Mouse (Mus musculus) urinary bladder, postnatal 4 days (tissue): Measurements from ENCODE around the gene Smarcb1.
"Not testable (repeated sequence)": the region's sequence is repeated elsewhere in the genome, so short reads cannot be mapped to it uniquely, and the experiment has no call there.

ENCODE experiments used
- DNase-seq, 2 experiments: peaks; one replicate each; pipeline ENCODE4 v3.0.0; 2021 to 2022; ENCODE audit warnings: low spot score in 2 of 2

The Smarcb1 gene

DNA sequence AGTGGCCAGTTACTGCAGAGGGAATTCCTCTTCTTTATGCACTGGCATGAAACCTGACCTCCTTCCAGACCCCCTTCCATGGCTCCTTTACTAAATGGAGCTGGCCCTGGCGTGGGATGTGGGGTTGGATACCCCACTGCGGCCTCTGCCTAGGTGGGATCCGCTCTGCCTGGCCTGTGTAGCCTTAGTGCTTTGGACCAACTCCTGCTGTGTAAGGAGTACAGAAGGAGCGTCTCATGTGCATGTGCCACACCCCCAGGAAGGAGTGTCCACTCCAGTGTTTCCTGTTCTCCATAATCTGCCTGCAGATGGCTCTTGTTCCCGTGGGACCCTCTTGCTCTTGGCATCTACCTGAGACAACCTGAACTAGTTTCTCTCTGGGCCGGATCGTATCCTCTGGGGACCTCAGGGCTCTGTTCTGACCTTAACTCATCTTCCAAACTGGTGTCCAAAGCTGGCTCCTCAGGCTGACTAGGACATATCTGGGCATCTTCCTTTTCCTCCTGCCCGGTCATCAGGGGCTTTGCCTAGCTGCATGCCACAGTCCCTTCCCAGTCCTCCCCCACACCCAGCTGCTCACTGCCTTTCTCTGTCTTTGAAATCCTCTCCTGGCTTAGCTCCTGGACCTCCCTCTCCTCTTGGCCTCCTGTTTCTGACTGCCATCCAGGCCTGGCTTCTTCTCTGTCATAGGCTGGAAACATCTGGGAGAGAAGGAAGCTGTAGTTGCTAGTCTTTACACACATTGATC, 31.8 kb downstream of the Smarcb1 start:
- no peak for DNase-seq

DNA sequence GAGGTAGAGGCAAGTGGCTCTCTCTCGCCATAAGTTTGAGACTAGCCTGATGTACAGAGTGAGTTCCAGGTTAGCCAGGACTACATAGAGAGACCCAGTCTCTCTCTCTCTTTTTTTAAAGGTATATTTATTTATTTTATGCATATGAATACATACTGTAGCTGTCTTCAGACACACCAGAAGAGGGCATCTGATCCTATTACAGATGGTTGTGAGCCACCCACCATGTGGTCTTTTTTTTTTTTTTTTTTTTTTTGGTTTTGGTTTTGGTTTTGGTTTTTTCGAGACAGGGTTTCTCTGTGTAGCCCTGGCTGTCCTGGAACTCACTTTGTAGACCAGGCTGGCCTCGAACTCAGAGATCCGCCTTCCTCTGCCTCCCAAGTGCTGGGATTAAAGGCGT, 33.9 kb downstream of the Smarcb1 start:
- not testable (repeated sequence) for DNase-seq

DNA sequence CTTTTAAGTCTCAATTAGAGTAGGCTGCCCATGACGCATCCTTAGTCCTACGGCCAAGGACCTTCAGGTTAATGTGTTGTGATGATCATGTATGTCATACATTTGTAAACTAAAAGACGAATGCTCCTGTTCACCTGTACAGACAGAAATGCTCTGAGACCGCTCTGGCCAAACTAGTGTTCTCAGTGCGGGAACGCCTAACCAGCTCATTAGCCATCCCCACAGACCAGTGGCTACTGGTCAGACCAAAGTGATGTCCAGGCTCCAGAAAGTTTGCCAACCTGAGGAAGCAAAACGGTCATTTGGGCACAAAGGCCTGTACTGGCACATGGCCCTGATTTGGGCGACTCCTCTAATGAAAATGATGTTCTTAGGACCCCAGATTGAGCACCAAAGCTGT, 36.7 kb downstream of the Smarcb1 start:
- no peak for DNase-seq

DNA sequence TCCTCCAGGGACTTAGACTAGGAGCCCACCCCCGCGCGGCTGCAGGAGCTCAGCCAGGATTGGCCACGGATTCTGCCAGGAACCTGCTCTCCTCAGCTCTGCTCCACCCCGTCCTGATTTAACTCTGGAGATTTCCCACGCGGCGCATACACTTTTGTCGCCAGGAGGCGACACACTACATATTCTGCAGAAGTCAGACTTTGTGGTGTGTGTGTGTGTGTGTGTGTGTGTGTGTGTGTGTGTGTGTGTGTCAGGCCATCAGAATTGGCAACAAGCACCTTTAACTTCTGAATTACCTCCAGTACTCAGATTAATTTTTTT, 38.2 kb downstream of the Smarcb1 start:
- peak; percentile 77 to 80 for DNase-seq

DNA sequence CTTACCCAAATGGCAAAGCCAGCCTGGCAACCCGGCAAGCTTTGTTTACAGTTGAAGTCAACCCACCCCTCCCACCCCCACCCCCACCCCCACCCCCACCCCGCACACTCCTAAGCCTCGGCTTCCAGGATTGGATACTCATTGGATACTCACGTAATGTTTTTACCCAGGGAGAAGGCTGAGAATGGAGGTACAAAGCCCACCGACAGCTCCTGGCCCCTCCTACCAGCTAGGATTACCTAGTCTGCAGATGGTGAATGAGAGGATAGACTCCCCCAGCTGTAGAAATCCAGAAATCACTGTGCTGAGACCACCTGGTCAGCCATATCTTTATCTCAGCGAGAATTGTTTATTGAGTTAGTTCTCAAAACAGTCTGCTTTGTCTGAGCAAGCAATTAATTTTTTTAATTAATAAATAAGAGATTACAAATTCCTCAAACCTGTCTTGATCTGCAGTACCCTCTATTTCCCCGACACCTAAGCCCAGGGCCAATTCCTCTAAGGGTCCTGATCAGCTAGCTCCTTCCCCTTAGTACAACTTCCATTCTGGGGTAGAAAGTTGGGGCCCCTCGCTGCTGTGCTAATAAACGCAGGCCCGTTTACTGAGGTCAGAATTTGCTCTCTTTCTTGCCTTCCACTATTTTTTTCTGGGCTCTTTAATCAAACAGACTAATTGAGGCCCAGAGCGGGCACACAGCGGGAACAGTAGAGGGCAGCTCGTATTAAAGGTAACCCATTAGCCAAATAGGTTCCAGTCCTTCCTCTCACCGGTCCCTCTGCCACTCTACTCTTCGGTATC, 38.8 kb downstream of the Smarcb1 start:
- no peak for DNase-seq

DNA sequence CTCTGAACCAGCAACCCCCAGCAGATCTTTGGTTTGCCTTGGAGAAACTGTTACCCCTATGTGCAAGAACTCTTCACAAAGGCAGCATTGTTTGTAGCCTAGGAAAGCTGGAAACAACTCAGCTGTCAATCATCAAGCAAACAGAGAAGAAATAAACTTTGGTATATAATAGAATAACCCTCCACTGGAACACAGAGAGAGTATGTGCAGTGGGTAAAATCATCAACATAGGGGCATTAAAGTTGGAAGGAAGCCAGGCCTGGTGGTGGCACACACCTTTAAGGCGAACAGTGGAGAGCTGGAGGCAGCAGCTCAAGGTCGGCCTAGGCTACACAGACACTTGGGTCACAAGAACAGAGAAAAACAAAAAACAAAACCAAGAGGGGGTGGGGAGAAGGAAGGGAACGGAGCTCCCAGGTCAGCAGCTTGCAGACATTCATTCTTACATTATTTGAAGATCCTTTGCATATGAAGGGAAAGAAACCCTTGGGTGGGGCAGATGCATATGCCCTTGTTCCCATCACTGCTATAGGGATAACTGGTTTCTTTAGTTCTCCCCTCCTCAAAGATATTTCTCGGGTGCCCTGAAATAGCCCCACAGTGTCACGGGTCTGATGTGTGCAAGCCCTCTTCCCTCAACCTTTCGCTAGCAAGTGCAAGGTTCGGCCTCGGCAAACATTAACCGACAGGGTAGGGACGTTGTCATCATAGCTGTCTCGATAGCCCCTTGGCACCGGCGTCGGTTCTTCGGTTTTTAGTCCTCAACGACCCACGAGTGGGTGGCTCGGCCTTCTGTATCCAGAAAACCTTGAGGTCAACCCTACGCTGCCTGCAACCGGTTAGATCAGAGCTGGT, 39.6 kb downstream of the Smarcb1 start:
- no peak for DNase-seq

DNA sequence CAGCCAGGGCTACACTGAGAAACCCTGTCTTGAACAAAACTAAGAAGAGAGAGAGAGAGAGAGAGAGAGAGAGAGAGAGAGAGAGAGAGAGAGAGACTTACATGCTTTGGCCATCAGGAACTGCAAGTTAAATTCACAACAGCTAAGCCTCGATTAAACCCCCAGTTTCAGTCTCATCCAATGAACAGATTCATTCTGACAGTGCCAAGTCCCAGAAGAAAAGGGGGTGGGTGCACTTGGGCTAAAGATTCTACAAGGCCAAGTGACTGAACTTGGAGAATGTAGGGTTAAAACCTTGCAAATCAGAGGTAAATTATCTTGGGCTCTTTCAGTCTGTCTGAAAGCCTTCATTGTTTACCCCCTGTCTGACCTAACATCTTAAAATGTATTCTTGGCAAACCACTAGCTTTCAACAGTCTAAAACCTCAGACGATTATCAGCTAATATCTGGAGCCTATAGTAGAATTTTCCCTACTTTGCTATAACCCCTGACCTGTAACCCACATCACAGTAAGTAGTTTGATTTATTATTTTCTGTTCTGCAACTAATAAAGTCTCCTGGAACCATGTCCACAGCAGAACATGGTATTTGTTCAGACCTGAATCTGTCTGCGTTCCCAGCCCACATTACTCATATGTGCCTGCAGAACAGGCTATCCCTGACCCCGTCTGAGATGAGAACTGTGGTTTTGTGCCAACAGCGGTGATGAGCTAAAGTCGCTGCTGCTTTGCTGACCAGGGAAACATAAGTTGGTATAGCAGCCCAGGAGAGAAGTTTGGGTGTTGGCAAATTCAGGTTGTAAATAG, 40.4 kb downstream of the Smarcb1 start:
- DNase-seq: no peak

DNA sequence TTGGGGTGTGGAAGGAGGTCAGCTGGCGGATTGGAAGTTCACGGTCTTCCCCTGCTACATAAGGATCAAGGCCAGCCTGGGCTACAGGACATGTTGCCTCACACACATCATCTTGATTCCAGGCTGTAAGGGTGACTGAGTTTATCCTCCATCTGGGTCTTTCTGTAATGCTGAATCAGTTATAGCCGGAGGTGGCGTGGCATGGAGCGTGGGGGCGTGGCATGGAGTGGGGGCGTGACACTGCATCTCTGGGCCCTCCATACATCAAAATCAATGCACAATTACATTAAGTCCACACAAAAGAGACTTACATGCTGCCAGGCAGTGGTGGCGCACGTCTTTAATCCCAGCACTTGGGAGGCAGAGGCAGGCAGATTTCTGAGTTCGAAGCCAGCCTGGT, 41.1 kb downstream of the Smarcb1 start:
- DNase-seq: no peak

DNA sequence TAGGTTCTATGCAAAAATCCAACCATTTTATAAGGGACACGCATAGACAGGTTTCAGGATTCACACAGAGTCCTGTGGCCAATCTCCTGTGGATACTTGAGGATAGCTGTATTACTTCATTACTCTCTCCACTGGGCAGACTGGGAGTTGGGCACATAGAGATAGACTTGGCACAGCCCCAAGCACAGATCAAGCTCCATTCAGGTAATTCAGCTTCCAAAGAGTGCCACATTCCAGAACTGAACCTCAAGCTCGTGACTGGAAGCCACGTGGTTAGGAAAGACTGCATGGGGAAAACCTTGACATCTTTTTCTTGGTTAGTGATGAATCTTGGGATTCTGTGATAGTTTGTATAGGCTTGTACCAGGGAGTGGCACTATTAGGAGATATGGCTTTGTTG, 42.6 kb downstream of the Smarcb1 start:
- DNase-seq: no peak

DNA sequence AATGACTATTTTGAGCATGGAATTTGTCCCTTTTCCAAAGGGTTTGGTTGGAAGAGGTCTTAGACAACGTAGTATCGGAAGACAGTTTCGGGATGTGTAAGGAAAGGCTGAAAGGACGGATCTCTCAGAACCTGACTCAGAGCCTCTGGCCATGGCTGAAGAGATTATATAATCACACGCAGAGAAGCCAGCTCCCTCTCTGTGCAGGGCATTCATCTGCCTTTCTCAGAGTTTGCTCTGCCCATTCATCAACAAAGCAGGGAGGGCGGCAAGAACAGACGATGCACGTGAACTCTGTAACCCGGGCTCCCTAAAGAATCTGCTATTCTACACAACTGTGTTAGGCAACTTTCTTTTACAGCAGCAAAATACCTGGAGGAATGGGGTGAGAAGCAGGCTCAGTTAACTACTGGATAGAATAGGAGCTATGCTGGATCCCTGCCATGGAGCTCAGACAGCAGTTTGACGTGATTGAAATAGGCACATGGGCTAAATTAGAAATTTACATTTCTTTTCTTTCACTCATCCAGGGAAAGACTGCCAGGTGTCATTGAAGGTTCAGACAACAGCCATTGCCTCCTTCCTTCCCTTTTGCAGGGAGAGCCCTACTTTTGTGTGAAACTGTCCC, 47.8 kb downstream of the Smarcb1 start:
- no peak for DNase-seq

DNA sequence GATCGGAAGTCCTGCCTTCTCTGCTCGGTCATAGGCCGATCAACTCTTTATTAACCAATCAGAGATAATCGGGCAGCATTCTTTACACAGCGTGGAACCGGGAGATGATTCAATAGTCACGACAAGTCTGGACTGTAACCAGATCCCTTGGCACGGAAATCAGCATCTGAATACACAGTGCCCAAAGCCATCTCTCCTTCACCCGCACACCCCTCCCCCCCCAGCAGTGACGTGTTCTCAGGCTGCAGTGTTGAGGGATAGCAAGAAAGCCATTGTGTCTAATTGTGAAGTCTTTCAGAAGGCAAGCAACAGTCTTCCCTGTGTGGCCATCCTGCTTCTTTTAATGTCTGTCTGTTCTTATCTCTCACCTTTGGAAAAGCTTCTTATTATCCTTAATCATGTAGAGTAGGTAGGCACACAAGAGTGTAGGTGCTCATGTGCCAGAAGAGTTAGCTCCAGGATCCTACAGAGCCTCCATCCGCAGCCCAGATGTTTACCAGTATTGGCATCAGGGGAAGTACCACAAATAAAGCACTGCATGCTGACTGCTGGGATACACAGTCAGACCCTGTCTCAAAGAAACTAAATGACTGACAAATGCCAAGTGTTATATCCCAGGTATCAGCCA, 48.4 kb downstream of the Smarcb1 start:
- peak in 1 of 2 experiments; percentile 63 for DNase-seq

DNA sequence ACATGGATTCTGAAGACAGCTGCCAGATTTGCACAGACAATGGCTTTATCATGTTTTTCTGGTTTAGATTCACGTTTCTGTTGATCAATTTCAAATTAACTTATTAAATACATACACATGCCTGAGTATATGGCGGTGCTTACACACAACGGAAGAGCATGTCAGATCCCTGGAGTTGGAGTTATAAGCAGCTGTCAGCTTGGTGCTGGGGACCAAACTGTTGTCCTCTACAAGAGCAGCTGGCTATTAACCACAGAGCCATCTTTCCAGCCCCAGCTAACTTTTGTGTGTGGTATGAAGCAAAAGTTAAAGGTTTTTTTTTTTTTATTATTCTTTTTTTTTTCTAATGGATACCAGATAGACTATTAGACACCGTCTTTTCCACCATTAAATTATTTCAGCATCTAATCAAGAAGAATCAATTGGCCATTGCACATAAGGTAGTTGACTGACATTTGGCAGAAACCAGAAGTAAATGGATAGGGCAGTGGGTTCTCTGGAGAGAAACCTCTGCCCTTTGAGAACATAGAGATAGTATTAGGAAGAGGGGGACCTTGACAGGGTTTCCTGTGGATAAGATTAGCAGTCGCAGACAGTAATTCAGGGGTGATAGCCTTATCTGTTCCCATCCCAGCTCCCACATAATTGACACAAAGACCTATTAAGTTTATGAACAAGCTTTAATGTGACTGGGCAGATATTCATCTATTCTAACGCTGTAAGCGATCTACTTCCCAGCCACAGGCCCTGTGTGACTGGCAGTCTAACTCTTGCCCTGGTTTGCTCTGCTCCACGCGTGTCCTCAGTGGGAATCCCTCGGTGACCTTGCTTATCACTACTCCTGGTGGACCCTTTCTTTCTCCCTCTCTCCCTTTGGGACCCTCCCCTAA, 49.1 kb downstream of the Smarcb1 start:
- DNase-seq: no peak

DNA sequence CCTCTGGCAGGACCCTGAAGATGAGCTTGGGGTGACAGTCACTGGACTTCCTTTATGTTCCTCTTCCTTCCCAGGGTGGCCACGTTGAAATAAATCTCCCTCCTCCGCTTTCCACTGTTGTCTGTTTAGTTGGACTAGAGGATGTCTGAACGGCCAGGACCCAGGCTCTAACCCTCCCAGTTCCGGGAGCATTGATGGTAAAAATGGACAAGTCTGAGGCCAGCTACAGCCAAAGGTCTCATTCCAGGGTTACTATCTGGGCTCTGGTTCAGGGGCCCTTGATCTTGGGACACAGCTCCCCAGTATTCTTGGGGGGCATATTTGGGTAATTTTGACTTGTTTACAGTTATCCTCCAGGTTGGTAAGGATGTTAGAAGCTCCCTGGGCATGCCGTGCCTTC, 59.8 kb downstream of the Smarcb1 start:
- DNase-seq: no peak

DNA sequence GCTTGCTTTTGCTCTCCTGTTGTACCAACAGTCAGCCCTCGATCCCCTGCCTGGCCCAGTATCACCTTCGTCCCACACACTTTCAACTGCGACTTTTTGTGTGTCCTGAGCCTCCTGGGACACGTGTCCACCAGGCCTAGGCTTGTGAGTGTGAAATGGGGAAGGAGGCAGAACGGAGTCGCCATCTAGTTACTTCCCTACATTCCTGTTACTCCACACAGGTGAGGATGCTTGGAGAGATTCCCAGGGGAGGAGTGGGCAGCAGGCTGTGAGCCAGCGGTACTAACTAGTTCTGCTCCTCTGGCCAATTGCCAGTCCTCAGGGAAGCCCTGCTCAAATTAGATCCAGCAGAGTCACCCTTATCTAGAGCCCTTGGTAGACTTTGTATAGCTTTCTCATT, 60.7 kb downstream of the Smarcb1 start:
- DNase-seq: no peak

DNA sequence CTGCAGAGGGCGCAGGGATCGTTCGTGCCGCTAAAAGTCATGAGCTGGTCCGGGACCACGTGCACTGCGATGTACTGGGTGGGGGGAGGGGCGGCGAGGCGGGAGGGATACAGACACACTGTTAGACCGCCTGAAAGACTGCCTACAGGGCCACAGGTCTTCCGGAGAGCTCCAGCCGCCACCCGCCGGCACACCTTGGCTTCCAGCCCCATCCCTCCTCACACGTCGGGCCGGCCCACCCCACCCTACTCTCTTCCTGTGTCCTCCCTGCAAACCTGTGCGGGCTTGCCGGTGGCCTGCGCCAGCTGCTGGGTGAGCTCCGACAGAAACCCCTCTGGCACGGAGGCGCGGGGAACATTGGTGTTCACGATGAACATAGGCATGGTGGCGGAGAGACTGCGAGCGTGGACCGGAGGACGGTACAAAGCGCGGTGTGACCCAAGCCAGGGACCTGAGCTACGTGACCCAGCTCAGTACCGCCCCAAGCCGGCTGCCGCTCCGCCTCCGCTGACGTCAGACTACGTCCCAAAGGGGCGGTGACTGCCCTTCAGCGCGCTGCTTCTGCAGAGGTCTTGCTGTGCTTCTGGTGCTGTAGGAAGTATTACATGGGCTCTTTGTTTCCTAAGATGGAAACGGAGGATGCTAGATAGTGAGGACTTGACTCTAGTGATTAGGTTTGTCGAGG, 61.5 kb downstream of the Smarcb1 start, which contains the start of gene Mif:
Gene Mif (minus strand): TSS at position 455 of the 685 bp plus-strand sequence.
- peak; percentile 75 to 87 for DNase-seq

DNA sequence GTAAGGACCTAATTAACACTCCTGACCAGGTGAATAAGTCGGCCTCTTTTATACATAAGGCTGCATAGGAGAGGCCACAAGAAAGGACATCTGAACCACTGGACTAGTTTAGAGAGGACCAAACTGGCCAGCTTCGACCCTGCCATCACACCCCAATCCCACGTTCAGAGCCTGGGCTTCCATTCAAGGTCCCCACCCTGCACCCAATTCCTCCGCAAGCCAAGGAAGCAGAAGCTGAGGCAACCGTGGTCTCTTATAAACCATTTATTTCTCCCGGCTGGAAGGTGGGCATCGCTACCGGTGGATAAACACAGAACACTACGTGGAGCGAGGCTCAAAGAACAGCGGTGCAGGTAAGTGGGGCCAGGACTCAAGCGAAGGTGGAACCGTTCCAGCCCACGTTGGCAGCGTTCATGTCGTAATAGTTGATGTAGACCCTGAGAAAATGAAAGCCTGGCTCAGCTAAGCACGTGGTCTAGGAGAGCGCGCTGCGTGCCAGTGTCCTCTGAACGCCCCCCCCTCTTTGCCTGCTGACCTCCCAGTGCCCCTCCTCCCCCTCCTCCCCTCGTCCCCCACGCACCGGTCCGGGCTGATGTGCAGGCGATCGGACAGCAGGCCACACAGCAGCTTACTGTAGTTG, 62.2 kb downstream of the Smarcb1 start:
- DNase-seq: no peak

DNA sequence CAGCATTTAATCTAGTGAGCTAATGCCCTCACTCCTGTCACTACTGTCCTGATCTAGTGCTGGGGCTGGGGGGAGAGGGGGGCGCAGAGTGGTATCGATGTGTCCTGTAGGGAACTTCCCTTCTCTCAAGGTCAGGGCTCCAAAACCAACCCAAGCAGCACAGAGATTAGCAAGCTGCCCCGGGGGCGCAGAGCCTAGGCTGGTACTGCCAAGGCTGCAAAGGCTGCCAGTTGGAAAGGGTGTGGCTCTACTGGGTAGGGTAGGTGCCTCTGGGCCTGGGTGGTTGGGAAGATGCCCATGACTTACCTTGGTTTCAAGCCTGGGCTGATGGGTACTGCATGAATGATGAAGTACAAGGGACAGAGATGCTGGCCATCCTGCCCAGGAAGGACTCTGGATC, 63.8 kb downstream of the Smarcb1 start:
- DNase-seq: no peak

DNA sequence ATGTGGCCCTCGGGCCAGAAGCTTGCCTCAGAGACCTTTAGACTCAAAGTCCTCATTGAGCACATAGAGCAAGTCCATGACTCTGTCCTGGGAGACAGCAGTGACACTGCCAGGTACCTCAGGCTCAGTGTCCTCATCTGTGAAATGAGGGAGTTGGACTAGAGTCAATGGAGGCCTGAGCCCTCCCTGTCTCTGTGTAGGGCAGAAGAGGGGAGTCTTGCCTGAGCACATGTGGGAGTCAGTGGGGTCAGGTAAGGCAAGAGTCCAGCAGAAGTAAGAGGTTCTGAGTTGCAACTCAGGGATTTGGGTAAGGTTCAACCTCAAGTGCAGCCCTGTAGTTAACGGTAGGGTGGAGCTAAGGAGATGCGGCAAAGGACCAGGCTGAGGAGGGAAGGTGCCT, 64.4 kb downstream of the Smarcb1 start:
- DNase-seq: no peak
